Mouse (Mus musculus) spleen, adult 2 months (tissue): Measurements from ENCODE around the gene Slc6a6. TPM values are rescaled to one million over a fixed set of nuclear protein-coding genes. Genes with fewer than 3 reads are reported as not detected.

Experiments used
- DNase-seq, 2 experiments: peaks; one replicate each; pipeline versions ENCODE4 v3.0.0 to v3.0.0-alpha.2; 2012 to 2021; ENCODE audit warnings: low spot score in 2 of 2, low read depth in 1 of 2
- H3K27ac ChIP-seq: fragments of 200-500 bp; 2 replicates; pipeline ENCODE4 v1.5.1; 2012; ENCODE audit warnings: low read length, inconsistent platforms; ENCODE audit not compliant: insufficient read depth
- H3K27me3 ChIP-seq: fragments of 200-500 bp; 2 replicates; pipeline ENCODE4 v1.6.1; 2012; ENCODE audit warnings: mild to moderate bottlenecking, moderate library complexity, low read length, inconsistent platforms; ENCODE audit not compliant: control insufficient read depth, insufficient read depth
- H3K36me3 ChIP-seq: fragments of 200-500 bp; 2 replicates; pipeline ENCODE4 v1.6.1; 2012; ENCODE audit warnings: mild to moderate bottlenecking, low read length, inconsistent platforms; ENCODE audit not compliant: control insufficient read depth, insufficient read depth
- H3K4me1 ChIP-seq: fragments of 200-500 bp; 2 replicates; pipeline ENCODE4 v1.6.1; 2011; ENCODE audit warnings: inconsistent platforms; ENCODE audit not compliant: control insufficient read depth, insufficient read depth, insufficient read length
- H3K4me3 ChIP-seq: fragments of 200-500 bp; 2 replicates; pipeline ENCODE4 v1.5.1; 2011; ENCODE audit warnings: mild to moderate bottlenecking, inconsistent platforms; ENCODE audit not compliant: insufficient read depth, insufficient read length; ENCODE audit errors: extremely low read depth
- CTCF ChIP-seq: fragments of 200-500 bp; IDR thresholded peaks from 2 replicates; pipeline ENCODE4 v1.5.1; 2011; ENCODE audit warnings: mild to moderate bottlenecking, inconsistent platforms; ENCODE audit not compliant: insufficient read depth, insufficient read length, insufficient replicate concordance; ENCODE audit errors: extremely low read depth
- POLR2A ChIP-seq: fragments of 200-500 bp; IDR thresholded peaks from 2 replicates; pipeline ENCODE4 v1.6.1; 2011; ENCODE audit warnings: low read depth, low read length, inconsistent platforms
- WGBS: fragments of 180-500 bp; shearing (Covaris S2); methylation state at CpG from one replicate; pipeline ENCODE4 v1.1.7; 2018; 5-methylcytosine and 5-hydroxymethylcytosine counted together
- polyA plus RNA-seq: library from polyadenylated mRNA; depleted of rRNA; stranded (reverse); fragments of >200 nt; gene quantifications from 2 replicates; pipeline ENCODE4 v1.2.3, GENCODE M21; 2012

Slc6a6 gene
- polyA plus RNA-seq, 1 experiment = 76.1 TPM

- Histone ChIP-seq H3K36me3 (no peaks in the 10 kb centered on the region), H3K4me3 (no peak overlapping the region), H3K27me3 (no peaks in the 10 kb centered on the region), H3K4me1 (no peaks in the 10 kb centered on the region), H3K27ac (no peak overlapping the region)
- TF ChIP-seq CTCF = no peak
- TF ChIP-seq POLR2A = no peak
- DNase-seq = no peak
- WGBS = 72% methylated on average over 9 of the region's 9 CpGs
Observed at GRCm38 (mm10) chr6:91788311-91788798, 104.5 kb downstream of the Slc6a6 start.

GRCm38 (mm10) chr6:91795640-91796039, 111.8 kb downstream of the Slc6a6 start:
- Histone ChIP-seq H3K27ac (no peak overlapping the region), H3K27me3 (no peaks in the 10 kb centered on the region), H3K4me3 (no peak overlapping the region), H3K36me3 (no peaks in the 10 kb centered on the region), H3K4me1 (no peaks in the 10 kb centered on the region)
- no peak for DNase-seq
- WGBS = 64% methylated on average over 3 of the region's 3 CpGs
- TF ChIP-seq POLR2A = no peak

- Histone ChIP-seq H3K27me3 (no peaks in the 10 kb centered on the region), H3K4me1 (no peaks in the 10 kb centered on the region), H3K27ac (no peak overlapping the region), H3K36me3 (no peaks in the 10 kb centered on the region), H3K4me3 (no peak overlapping the region)
- TF ChIP-seq POLR2A (no peak), CTCF (no peak)
- DNase-seq = no peak
- WGBS = 67% methylated on average over 9 of the region's 9 CpGs
Observed at GRCm38 (mm10) chr6:91796064-91796463, 112.2 kb downstream of the Slc6a6 start.

GRCm38 (mm10) chr6:91796736-91797135, 112.9 kb downstream of the Slc6a6 start:
- Histone ChIP-seq H3K27ac (no peak overlapping the region), H3K4me3 (no peak overlapping the region), H3K4me1 (no peaks in the 10 kb centered on the region), H3K27me3 (no peaks in the 10 kb centered on the region), H3K36me3 (no peaks in the 10 kb centered on the region)
- DNase-seq = no peak
- 90% methylated on average over 4 of the region's 4 CpGs for WGBS
- TF ChIP-seq POLR2A = no peak
- TF ChIP-seq CTCF = no peak

GRCm38 (mm10) chr6:91798496-91798895, 114.6 kb downstream of the Slc6a6 start:
- no peak for DNase-seq
- no peak overlapping the region for H3K27ac ChIP-seq
- TF ChIP-seq POLR2A (no peak), CTCF (no peak)
- no peaks in the 10 kb centered on the region for H3K36me3 ChIP-seq
- no peaks in the 10 kb centered on the region for H3K4me1 ChIP-seq
- no peaks in the 10 kb centered on the region for H3K27me3 ChIP-seq
- H3K4me3 ChIP-seq = no peak overlapping the region
- WGBS = 74% methylated on average over 12 of the region's 12 CpGs

GRCm38 (mm10) chr6:91804177-91804576, 120.3 kb downstream of the Slc6a6 start:
- H3K4me3 ChIP-seq = no peak overlapping the region
- DNase-seq = no peak
- TF ChIP-seq POLR2A (no peak), CTCF (no peak)
- WGBS = 47% methylated on average over 7 of the region's 7 CpGs
- no peaks in the 10 kb centered on the region for H3K36me3 ChIP-seq
- no peak overlapping the region for H3K27ac ChIP-seq
- H3K4me1 ChIP-seq = no peaks in the 10 kb centered on the region
- peaks cover 3% of the 10 kb centered on the region; the same call in 1 of the 2 replicates for H3K27me3 ChIP-seq

- peaks cover 3% of the 10 kb centered on the region; the same call in 1 of the 2 replicates for H3K27me3 ChIP-seq
- no peak for TF ChIP-seq POLR2A
- no peak for TF ChIP-seq CTCF
- DNase-seq = no peak
Observed at GRCm38 (mm10) chr6:91807169-91807568, 123.3 kb downstream of the Slc6a6 start.

More at GRCm38 (mm10) chr6:91807169-91807568, 123.3 kb downstream of the Slc6a6 start:
- H3K27ac ChIP-seq = no peak overlapping the region
- no peaks in the 10 kb centered on the region for H3K4me1 ChIP-seq
- H3K4me3 ChIP-seq = no peak overlapping the region
- no peaks in the 10 kb centered on the region for H3K36me3 ChIP-seq
- 5% methylated on average over 23 of the region's 23 CpGs for WGBS
